Mouse (Mus musculus) G1E (cell line): ENCODE measurements around the gene Ksr1.

Source experiments
- CTCF ChIP-seq: IDR thresholded peaks from 2 replicates; pipeline ENCODE4 v1.5.1; 2012; ENCODE audit warnings: low read depth, low read length, inconsistent platforms, mixed read lengths
- GATA1 ChIP-seq: IDR thresholded peaks from 2 replicates; pipeline ENCODE4 v1.6.1; 2012; ENCODE audit warnings: borderline replicate concordance, low read length, inconsistent platforms, mixed read lengths

DNA sequence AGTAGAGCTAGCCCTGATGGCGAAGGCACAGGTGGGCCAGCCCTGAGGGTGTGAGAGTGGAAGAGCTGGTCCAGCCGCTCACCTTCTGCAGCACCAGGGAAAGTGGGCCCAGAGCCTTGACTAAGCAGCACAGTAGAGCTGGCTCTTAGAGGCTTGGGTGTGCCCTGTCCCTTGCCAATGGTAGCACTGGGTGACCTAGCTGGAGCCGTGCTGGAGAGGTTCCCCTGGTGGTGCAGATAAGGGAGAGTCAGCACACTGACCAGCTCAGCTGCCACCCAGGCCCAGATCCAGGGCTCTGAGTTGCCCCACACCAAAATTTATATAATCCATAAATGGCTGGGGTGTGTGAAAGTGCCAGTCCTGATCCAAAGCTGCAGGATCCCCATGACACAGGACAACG, 79.0 kb downstream of the Ksr1 start:
- TF ChIP-seq GATA1 = no peak
- no peak for TF ChIP-seq CTCF
